Mouse (Mus musculus): ENCODE data around the gene Slc6a4.

DNA sequence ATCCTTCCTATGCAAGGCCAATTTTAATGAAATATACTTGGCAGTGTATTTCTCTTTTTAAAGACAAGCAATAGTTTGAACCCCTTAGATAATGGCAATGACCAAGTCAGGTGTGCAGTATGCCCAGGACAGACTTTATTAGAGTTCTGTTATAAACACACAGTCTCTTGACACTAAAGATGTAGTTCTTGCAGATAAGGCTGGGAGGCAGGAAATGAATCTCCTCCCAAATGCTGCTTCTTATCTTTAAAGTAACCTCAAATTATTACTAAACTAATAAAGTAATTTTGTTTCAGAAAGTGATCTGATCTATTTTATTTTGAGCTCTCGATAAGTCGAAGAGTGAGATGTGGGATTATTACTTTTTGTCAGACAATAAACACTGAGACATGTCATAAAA is 65.0 kb downstream of the Slc6a4 start:
- TF ChIP-seq POLR2A (IDR thresholded peaks at IDR 0.05; ENCODE audit: insufficient read depth, low read depth, low read length) = no peak
- no peak for TF ChIP-seq CTCF (IDR thresholded peaks at IDR 0.05)

All from heart, adult 2 months (tissue).